Mouse (Mus musculus) cerebellum, postnatal 10 days (tissue): ENCODE data around the gene Zfp217.
"Not testable (repeated sequence)": the region's sequence is repeated elsewhere in the genome, so short reads cannot be mapped to it uniquely, and the experiment has no call there.

Experiments
- DNase-seq, 2 experiments: peaks; one replicate each; pipeline ENCODE4 v3.0.0; 2021; ENCODE audit warnings: mixed read lengths in 2 of 2

The Zfp217 gene

DNA sequence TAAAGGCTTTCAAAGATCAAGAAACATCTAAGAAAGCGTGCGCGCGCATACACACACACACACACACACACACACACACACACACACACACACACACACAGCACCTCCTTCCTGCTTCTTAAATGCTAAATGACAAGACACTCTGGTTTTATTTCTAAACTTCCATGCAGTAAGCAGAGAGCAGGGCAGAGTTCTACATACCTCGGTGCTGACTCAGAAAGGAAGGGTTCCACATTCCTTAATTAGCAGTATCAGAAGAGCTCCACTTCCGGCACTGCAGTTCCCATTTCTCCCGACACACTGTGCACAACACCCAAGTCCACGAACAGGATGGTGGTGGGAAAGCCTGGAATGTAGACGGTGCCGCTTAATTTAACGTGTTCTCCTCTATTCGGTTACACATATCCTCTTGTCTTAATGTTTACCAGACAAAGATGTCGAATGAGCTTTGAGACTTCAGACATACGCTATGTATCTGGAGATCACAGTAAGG, at the start of gene Zfp217:
Zfp217 (minus strand) TSS at position 443 of the 493 bp plus-strand sequence.
- DNase-seq: no peak

GRCm38 (mm10) chr2:170195542-170196089, 47.7 kb upstream of the Zfp217 start:
- DNase-seq: no peak

GRCm38 (mm10) chr2:170194845-170195244, 46.9 kb upstream of the Zfp217 start:
- no peak for DNase-seq

- no peak for DNase-seq
Measured at GRCm38 (mm10) chr2:170193850-170194249, 45.9 kb upstream of the Zfp217 start.

GRCm38 (mm10) chr2:170193211-170193610, 45.3 kb upstream of the Zfp217 start:
- peak; percentile 27 to 32 for DNase-seq

DNA sequence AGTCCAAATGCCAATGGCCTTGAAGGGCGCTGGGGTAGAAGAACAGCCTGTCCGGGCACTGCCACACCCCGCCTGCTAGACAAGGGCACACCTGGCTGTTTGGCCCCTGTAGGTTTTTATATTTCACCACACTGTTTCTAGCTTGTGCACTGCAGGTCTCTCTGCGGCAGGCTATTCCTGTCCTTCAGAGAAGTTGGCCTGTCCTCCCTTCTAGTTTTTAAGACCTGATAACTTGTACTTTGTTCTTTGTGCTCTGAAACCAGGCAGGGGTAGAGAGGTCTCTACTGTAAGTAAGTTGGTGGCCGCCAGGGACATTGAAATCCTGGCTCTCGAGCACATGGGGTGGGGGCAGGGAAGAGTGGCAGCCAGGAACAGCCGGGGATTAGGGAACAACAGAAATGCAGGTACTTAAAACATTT, 44.8 kb upstream of the Zfp217 start:
- peak; percentile 77 to 79 for DNase-seq

- no peak for DNase-seq
Measured at GRCm38 (mm10) chr2:170188721-170189120, 40.8 kb upstream of the Zfp217 start.

DNA sequence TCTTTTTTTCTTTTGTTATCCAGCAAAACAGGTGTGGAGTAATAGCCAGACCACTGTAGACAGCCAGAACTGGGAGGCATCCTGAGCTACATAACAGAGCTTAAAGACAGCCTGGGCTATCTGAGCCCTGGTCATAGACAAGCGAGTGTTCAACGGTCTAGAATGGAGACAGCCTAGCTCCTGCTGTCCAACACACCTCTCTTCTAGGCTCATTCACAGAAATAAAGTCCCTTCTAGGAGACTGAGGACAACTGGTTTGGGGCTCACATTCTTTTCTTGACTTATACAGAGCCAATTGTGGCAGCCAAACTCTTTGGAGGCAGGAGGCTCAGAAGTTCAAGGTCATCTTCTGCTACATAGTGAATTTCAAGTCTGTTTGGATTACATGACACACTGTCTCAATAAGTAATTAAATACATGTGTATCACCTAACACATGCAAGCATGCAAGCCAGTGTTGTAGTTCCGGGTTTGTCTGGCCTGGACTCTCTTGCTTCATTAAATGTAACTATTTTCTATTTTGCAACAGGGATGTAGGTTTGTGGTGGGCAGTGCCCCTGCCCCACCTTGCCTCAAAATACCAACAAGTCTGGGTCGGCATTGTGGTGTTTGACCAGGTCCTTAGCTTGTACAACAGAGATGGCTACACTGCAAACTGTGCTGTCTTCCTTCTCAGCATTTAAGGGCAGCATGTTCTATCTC, 37.4 kb upstream of the Zfp217 start:
- no peak for DNase-seq

DNA sequence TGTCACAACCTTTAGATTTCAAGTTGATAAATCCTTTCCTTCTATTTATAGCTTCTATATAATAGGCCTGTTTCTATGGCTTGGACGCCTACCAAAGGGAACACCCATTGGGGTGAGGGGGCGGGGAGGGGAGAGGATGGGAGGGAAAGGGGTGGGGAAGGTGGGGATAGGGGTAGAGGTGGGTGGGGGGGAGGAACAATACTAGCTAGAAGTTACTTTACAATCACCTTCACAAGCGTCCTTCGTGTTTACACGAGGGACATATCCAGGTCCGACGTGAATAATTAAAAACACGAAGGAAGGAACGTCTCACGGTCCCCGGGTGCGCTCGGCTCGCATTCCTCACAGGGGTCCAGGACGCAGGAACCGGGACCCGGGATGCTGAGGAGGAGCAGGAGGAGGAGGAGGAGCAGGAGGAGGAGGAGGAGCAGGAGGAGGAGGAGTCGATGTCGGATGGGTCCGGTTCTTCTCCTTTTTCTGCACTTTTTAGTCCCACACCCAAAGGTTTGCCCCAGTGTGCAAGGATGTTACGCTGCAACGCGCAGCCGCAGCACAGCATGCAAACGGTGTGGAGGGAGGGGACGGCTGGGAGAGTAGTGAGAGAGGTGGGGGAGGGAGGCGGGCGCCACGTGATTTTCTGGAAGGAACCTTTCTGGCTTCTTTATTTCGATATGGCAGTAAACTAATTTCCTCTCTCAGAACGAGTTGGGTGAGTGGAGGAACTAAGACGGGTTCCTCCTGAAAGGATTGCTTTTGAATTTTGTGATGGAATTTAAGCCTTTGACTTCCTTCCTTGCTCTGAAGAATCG, 36.5 kb upstream of the Zfp217 start:
- peak; percentile 61 to 73 for DNase-seq

DNA sequence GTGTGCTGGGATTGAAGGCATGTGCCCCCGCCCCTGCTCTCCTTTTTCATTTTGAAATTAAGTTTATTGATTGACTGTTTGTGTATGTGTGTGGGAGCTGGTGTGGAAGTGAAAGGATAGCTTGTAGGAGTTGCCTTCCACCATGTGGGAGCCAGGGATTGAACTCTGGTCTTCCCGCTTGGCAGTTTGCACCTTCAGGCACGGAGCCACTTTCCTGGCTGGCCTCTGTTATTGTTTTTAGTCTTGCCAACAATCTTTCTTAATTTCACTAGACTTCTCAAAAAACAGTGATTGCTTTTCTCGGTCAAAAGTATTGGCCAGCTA, 35.9 kb upstream of the Zfp217 start:
- peak; percentile 24 to 30 for DNase-seq

GRCm38 (mm10) chr2:170181862-170182261, 34.0 kb upstream of the Zfp217 start:
- DNase-seq: no peak

DNA sequence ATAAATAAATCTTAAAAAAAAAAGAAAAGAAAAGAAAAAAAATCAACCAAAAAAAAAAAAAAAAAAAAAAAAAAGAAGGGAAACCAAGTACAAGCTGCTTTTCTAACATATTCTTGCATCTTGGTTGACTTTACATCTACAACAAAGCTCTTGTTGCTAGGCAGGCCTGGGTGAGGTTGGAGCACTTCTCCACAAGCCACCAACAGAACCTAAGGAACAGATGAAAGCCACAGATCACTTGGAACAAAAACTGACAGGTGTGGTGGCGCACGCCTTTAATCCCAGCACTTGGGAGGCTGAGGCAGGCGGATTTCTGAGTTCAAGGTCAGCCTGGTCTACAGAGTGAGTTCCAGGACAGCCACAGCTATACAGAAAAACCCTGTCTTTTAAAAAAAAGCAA, 32.9 kb upstream of the Zfp217 start:
- DNase-seq: not testable (repeated sequence)

DNA sequence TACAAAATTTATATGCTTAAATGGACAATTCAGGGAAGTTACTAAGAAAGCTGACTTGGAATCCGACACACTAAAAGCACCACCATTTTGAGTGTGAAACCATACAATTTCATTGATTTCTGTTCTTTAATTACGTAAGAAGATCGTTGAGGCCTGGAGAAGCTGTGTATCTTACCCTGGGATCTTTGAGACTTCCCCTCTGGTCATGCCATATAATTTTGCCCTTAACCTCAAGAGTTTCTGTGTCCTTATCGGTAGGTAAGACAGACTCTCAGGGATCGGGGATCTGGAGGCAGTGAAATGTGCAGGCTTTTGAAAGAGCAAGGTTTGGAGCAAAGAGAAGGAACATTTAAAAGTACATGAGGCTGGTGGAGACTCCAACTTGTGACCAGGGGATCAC, 31.4 kb upstream of the Zfp217 start:
- no peak for DNase-seq

DNA sequence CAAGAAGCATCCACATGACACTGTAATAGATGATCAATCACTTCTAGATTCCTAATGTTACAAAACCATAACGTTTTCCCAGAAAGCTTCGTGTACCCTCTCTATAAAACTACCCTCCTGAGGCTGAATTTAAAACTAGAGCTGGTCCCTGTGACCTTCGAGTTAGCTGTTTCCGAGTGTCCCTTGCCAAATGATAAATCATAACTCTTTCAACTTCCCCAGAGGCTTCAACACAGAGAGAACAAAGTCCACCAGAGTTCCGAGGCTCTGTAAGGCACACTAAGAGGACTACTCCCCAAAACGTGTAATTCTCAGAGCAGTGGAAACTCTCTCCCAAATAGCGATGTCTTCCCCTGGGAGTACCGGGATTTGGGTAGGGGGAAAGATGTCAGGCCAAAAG, 29.4 kb upstream of the Zfp217 start:
- DNase-seq: no peak

DNA sequence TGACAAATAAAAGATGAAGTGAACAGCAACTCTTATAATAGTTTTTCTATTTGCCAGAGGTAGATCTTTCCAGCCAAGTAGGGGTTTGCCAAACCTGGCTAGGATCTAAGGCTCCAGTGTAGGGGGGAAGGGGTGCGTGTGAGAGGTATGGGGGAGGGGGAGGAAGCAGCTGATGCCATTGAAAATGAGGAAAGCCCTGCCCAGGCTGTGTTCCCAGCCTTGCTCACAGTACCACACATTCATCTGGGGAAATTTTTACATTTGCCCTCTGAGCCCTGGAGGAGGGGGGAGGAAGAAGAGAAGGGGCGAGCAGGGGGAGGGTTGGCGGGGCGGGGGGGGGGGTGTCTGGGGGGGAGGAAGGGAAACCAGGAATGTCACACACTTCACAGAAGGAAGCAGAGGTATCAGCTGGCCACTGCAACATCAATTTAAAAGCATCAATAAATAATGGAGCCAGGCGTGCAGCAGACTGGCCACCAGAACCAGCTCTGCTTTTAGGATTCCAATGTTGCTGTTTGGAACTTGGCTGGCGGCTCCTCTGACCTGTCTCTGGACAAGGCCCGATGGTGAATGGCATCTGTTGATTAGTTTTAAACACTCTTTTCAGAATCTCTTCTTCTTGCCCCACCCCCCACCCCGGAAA, 28.5 kb upstream of the Zfp217 start:
- DNase-seq: peak; percentile 15 to 19

DNA sequence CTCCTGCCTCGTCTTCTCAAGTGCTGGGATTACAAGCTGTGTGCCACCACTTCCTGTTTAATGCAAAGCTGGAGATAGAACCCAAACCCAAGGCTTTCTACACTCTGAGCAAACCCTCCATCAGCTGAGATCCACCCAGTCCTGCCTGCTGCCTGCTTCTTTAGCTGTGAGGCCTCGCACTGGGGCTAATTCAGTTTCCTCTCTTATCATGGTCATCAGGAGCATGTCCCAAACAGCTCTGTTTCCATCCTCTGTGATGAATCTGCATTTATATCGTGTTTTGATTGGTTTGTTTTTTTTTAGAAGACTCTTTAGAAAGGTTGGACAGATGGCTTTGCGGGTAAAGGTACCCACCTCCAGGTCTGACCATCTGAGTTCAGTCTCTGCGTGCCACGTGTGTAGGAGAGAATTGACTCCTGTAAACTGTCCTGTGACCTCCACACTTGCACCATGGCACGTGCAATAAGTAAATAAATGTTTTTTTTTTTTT, 27.8 kb upstream of the Zfp217 start:
- no peak for DNase-seq

GRCm38 (mm10) chr2:170175190-170175589, 27.3 kb upstream of the Zfp217 start:
- no peak for DNase-seq

DNA sequence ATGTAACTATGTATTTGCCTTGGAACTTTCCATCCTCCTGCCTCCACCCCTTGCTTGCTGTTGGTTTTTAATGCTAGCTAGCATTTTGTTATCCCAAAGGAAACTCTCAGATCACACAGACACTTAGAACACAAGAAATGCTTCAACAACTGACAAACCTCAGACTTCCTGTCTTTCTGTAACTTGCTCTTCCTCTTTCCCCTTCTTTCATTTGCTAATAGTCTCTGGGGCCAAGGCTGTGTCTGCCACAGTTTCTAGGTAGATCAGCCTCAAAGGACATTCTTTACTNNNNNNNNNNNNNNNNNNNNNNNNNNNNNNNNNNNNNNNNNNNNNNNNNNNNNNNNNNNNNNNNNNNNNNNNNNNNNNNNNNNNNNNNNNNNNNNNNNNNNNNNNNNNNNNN, 21.2 kb upstream of the Zfp217 start:
- no peak for DNase-seq

- no peak for DNase-seq
Measured at GRCm38 (mm10) chr2:170165649-170166048, 17.7 kb upstream of the Zfp217 start.

- no peak for DNase-seq
Measured at GRCm38 (mm10) chr2:170163671-170164462, 16.0 kb upstream of the Zfp217 start.

- no peak for DNase-seq
Measured at GRCm38 (mm10) chr2:170159795-170160568, 12.1 kb upstream of the Zfp217 start.

DNA sequence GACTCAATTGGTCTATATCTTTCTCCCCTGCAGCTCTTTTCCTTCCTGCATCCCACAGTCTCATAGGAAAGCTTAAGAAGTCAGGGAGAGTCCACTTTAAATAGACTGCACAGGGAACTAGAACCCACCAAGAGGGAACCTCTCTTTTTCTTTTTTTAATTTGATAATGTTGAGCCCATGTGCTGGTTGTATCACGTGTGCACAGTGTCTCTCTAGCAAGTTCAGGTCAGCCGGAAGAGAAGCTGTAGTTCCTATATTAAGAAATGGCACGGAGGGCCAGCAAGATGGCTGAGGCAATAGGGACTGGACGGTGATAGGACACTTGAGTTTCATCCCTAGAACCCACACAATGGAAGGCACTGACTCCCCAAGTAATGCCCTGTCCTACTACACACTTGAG, 11.1 kb upstream of the Zfp217 start:
- no peak for DNase-seq
